Mouse (Mus musculus): ENCODE measurements around the gene Cracr2a.

GRCm38 (mm10) chr6:127629249-127629648 lies 68.1 kb downstream of the Cracr2a start:
- TF ChIP-seq POLR2A (IDR thresholded peaks at IDR 0.05; ENCODE audit: borderline replicate concordance, control insufficient read depth, low read depth, low read length) = no peak
- TF ChIP-seq CTCF (IDR thresholded peaks at IDR 0.05; ENCODE audit: control insufficient read depth, insufficient read depth, low read length) = no peak

Data from bone marrow, adult 2 months (tissue).